Mouse (Mus musculus) ZHBTc4 (cell line): ENCODE data around the gene Wdr91.

Experiments used
- DNase-seq: peaks from one replicate; pipeline ENCODE4 v3.0.0-alpha.2; 2011; ENCODE audit warnings: low read depth, low spot score

Wdr91 gene

GRCm38 (mm10) chr6:34862791-34863403, 47.8 kb downstream of the Wdr91 start, which contains the start of gene Tmem140:
Gene Tmem140 (plus strand): TSS chr6:34863146.
- no peak for DNase-seq

GRCm38 (mm10) chr6:34862381-34862780, 48.3 kb downstream of the Wdr91 start:
- no peak for DNase-seq

GRCm38 (mm10) chr6:34861546-34862053, 49.1 kb downstream of the Wdr91 start:
- no peak for DNase-seq

GRCm38 (mm10) chr6:34832352-34832751, 78.3 kb downstream of the Wdr91 start:
- DNase-seq = no peak
